Mouse (Mus musculus) G1E (cell line): ENCODE measurements around the gene Ube2g1.

Experiments
- CTCF ChIP-seq: IDR thresholded peaks from 2 replicates; pipeline ENCODE4 v1.5.1; 2012; ENCODE audit warnings: low read depth, low read length, inconsistent platforms, mixed read lengths
- GATA1 ChIP-seq: IDR thresholded peaks from 2 replicates; pipeline ENCODE4 v1.6.1; 2012; ENCODE audit warnings: borderline replicate concordance, low read length, inconsistent platforms, mixed read lengths

- TF ChIP-seq GATA1 (no peak), CTCF (no peak)
Measured at GRCm38 (mm10) chr11:72642730-72643129, 35.6 kb downstream of the Ube2g1 start.
